Mouse (Mus musculus) bone marrow macrophage, adult 2 months (primary cell): ENCODE measurements around the gene Nacc1. TPM values are rescaled to one million over a fixed set of nuclear protein-coding genes. Genes with fewer than 3 reads are reported as not detected.

Experiments used
- H3K27ac ChIP-seq: 2 replicates; pipeline ENCODE4 v1.5.1; 2012; ENCODE audit warnings: low read depth, low read length; ENCODE audit not compliant: insufficient read depth
- H3K4me1 ChIP-seq: 2 replicates; pipeline ENCODE4 v1.6.1; 2012; ENCODE audit warnings: low read length; ENCODE audit not compliant: control insufficient read depth, insufficient read depth
- H3K4me3 ChIP-seq: 2 replicates; pipeline ENCODE4 v1.5.1; 2012; ENCODE audit warnings: mild to moderate bottlenecking, low read length, moderate library complexity; ENCODE audit not compliant: insufficient read depth
- CTCF ChIP-seq: IDR thresholded peaks from 2 replicates; pipeline ENCODE4 v1.5.1; 2012; ENCODE audit warnings: low read depth, mild to moderate bottlenecking, low read length, moderate library complexity
- POLR2A ChIP-seq: IDR thresholded peaks from 2 replicates; pipeline ENCODE4 v1.6.1; 2012; ENCODE audit warnings: mild to moderate bottlenecking, low read depth, low read length, borderline replicate concordance
- polyA plus RNA-seq: library from polyadenylated mRNA; stranded (reverse); fragments of >200 nt; gene quantifications from 2 replicates; pipeline ENCODE4 v1.2.4, GENCODE M21; 2012; ENCODE audit not compliant: missing spikeins, insufficient read depth, insufficient read length

The Nacc1 gene
- polyA plus RNA-seq, 1 experiment, result 35.2 TPM

DNA sequence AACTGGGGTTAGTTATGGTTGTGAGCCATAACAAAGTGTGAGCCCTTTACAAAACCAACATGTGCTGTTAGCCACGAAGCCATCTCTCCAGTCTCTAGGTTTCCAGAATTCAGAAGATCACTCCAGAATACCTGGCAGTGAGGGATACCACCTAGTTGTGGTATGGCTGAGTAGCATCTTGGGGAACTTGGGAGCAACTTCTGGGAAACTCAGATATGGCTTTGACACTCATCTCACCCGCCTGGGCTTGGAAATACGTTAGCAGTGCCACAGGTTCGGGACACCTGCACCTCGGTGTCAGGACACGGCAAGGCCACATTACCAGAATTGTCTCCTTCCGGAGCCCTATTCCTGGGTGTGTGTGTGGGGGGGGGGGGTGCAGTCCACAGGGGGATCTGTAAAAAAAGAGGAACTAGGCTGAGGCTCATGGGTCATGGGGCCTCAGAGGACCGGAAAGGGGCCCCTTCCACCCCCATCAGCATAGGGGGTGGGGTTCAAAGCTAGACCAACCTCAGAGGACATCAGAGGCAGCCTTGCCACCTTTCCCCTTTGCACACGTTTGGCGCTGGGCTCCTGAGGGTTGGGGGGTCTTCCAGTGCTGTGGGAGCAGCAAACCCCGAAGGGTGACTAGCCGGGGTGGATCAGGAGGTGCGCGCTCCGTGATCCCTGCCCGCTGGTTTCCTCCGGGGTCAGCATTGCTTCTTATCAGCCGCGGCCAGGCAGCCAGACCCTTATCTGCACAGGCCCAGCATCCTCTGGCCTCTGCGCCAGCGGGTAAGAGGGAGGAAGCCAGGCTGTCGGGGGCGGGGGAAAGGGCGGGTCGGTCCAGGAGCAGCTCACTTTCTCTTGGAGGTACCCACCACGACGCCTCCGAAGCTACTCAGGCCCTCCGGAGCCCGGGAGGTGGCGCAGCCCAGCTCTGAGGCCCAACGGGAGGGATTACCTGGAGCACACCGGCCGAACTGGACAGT is 13.6 kb upstream of the Nacc1 start, which contains the start of gene Lyl1:
Gene Lyl1 (plus strand): TSS at position 517 of the 971 bp plus-strand sequence.
- peak within 1 kb of the TSS; percentile 99 for H3K27ac ChIP-seq
- H3K4me3 ChIP-seq, result peak within 1 kb of the TSS; percentile 86
- peak; percentile 43; the same call in 1 of the 2 replicates for TF ChIP-seq POLR2A
- no peak for TF ChIP-seq CTCF
- H3K4me1 ChIP-seq, result peaks cover 26% of the 10 kb centered on the region

DNA sequence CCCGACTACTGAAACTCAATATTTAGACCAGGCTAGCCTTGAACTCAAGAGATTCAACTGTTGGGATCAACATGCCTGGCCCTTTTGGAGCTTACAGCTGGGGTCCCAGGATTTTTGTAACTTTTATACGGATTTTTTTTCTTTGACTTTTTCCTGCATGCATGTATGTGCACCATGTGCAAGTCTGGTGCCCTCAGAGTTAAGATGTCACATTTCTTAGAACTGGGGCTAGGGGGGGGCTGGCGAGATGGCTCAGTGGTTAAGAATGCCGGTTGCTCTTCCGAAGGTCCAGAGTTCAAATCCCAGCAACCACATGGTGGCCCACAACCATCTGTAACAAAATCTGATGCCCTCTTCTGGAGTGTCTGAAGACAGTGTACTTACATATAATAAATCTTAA is 12.9 kb upstream of the Nacc1 start:
- Histone ChIP-seq H3K27ac (peak overlapping the region; percentile 99), H3K4me3 (no peak overlapping the region), H3K4me1 (peaks cover 26% of the 10 kb centered on the region)
- TF ChIP-seq POLR2A (no peak), CTCF (no peak)

DNA sequence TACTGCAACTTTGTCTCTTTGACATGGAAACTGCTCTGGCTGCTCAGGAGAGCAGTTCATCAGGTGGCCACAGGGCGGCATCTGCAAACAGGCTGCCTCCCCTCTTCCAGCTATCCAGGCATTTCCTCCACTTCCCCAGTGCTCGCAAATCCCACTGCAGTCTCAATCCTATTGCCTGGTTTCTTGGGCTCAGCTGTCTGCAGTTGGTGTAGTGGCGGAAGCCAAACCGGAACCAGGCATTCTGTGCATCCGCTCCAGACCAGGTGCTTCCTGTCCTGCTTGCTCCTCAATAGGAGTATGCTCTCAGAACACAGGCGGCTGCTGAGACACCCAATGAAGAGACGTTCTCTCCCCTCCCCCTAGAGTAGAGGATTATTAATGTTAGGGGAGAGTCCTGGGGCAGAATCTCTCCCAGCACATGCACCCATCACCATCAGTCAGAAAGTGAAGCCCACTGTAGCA is 12.2 kb upstream of the Nacc1 start:
- peak overlapping the region; percentile 99 for H3K27ac ChIP-seq
- peaks cover 26% of the 10 kb centered on the region for H3K4me1 ChIP-seq
- no peak for TF ChIP-seq POLR2A
- TF ChIP-seq CTCF, result peak; percentile 52
- peak overlapping the region; percentile 23; the same call in 1 of the 2 replicates for H3K4me3 ChIP-seq

DNA sequence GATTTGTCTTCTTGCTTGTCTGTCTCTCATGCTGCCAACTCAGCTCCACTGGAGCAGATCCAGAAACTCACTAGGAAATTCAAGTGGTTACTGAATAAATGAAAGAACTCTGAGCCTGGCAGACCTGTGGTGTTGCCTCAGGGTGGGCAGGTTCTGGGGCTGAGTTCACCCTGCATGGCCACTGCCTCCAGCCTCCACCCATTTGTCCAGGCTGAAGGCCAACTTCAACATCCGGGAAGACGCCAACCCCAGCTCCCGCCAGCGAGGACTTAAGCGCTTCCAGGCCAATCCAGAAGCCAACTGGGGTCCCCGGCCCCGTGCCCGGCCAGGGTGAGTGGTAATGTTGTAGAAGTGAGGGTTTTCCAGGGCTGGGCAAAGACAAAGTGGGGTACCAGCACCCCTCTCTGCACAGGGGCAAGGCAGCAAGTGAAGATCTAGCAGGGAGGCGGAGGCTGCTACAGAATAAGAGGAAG is 11.3 kb upstream of the Nacc1 start:
- TF ChIP-seq POLR2A (no peak), CTCF (no peak)
- peaks cover 26% of the 10 kb centered on the region for H3K4me1 ChIP-seq
- H3K4me3 ChIP-seq, result peak overlapping the region; percentile 23; the same call in 1 of the 2 replicates
- H3K27ac ChIP-seq, result peak overlapping the region; percentile 99

DNA sequence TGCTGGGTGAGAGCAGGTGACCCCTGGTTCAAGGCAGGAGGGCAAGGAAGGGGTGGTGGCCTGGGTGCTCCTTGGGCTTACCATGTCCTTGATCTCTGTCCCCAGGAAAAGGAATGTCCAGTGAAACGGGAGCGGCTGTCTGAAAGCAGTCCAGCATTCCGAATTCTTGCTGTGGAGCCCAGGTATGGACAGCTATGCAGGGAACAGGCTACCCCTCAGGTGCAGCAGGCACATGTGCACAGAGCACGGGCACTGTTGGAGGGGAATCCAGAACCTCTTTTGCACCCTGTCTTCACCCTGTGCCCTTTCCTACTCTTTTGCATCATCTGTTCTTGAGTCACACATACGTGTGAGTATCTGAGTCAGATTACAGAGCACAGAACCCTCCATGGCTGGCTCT is 10.6 kb upstream of the Nacc1 start:
- peaks cover 26% of the 10 kb centered on the region for H3K4me1 ChIP-seq
- H3K27ac ChIP-seq, result peak overlapping the region; percentile 99
- TF ChIP-seq POLR2A (no peak), CTCF (no peak)
- H3K4me3 ChIP-seq, result no peak overlapping the region

DNA sequence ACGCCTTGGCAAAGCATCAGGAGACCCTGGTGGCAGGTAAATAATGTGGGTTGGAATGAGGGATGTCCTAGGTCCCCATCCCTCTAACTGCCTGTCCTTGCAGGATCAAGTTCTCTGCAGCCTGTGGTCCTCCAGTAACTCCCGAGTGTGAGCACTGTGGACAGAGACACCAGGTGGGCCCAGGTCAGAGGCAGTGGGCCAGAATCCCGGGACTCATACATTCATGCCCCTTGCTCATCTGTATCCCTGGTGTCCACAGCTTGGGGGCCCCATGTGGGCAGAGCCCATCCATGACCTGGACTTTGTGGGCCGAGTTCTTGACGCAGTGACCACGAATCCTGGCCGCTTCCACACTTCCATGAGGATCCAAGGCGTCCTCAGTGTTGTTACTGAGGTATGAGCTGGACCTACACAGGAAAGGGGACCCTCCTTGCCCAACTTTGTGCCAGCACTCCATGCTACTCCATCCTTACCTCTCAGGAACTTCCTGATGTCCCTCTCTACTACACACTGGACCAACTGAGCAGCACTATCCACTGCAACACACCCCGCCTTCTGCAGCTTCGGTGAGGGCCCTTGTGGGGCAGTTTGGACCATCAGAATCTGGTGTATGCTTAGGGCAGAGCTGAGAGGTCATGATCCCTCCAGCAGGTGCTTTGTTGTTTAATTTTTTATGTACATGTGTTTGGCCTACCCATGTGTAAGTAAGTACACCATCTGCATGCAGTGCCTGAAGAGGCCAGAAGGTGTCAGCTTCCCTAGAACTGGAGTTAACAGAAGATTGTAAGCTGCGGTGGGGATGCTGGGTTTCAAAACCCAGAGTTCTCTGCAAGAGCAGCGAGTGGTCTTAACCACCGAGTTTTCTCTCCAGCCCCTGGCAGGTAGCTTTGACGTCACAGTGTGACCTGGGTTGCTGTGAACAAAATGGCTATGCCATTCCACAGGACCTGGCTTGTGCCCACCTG is 9.8 kb upstream of the Nacc1 start:
- H3K4me3 ChIP-seq, result no peak overlapping the region
- TF ChIP-seq CTCF, result 0 out of 2 replicates have a peak, but pooled peaks have one; percentile 29
- no peak for TF ChIP-seq POLR2A
- H3K27ac ChIP-seq, result peak overlapping the region; percentile 99; the same call in 1 of the 2 replicates
- peaks cover 26% of the 10 kb centered on the region for H3K4me1 ChIP-seq

DNA sequence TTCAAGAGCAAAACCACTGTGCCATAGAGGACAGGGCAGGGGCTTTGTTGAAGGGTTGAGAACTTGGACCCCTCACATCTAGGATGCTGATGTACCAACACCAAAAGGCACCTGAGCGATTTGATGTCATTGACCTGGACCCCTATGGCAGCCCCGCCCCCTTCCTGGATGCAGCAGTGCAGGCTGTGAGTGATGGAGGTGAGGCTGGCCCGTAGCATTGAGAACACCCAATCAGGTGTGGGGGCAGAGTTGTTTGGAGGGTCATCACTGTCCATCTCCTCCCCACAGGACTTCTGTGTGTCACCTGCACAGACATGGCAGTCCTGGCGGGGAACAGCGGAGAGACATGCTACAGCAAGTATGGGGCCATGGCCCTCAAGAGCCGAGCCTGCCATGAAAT is 7.5 kb upstream of the Nacc1 start:
- H3K4me1 ChIP-seq, result peaks cover 27% of the 10 kb centered on the region
- no peak overlapping the region for H3K4me3 ChIP-seq
- no peak for TF ChIP-seq POLR2A
- no peak for TF ChIP-seq CTCF
- H3K27ac ChIP-seq, result no peak overlapping the region

DNA sequence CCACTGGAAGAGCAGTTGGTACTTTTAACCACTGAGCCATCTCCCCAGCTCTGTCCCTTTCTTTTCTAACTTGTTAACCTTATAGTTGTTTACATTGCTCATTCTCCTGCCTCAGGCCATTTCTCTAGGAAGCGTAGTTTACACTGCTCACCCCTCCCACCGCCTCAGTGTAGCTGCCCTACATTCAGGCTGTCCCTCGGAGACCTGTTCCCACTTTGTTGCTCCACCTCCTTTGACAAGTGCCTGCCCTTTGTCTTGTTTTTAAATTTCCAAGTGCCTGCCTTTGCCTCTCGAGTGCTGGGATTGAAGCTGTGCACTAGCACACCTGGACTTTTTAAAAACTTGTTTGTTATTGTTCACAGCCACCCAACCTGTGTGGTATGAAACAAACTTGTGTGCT is 5.7 kb upstream of the Nacc1 start:
- no peak overlapping the region for H3K4me3 ChIP-seq
- H3K27ac ChIP-seq, result no peak overlapping the region
- H3K4me1 ChIP-seq, result peaks cover 19% of the 10 kb centered on the region
- no peak for TF ChIP-seq CTCF
- no peak for TF ChIP-seq POLR2A
